Mouse (Mus musculus): ENCODE measurements around the gene Pced1a.

DNA sequence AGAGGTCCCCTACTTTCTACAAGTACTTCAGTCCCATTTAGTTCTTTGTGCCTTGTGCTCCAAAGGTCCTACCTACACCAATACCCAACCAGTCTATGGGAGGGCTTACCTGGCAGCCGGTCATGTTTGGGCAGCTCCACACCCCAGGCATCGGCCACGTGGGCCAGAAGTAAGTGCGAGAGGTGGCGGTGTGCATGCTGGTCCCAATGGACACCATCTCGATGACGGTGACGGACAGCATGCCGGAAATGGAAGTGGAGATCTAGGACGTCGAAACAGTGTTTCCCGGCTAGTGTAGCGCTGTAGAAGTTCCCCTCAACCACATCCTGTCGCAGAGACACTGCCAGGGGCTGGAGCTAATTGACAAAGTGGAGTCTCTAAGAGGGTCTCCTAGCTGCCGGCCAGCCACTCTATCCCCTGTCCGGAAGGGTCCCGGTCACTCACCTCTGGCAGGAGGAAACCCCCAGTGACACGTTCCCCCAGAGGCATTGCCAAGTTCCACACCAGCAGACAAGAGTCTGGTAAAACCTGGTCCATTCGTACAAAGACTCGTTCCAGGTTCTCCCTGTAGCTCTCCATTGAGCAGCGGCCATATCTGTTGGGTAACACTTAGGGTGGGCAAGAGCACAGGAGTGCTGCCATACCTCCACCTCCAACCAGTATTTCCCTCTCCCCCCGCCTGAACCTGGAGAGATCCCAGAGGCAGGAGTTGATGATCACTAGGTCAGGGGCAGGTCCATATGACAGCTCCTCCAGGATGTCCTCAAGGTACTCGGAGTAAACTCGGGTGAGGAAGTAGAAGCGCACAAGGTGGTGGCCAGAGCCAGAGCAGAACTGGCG, 2.5 kb downstream of the Pced1a start:
- TF ChIP-seq CTCF (IDR thresholded peaks at IDR 0.05; ENCODE audit: borderline replicate concordance, insufficient read depth, low read depth, low read length) (no peak), POLR2A (IDR thresholded peaks at IDR 0.05; ENCODE audit: borderline replicate concordance, insufficient read depth, low read length) (no peak)

Data from cerebellum, adult 2 months (tissue).